Mouse (Mus musculus) CD4-positive naive resting alpha-beta T cell, adult 57 days (primary cell): ENCODE measurements around the gene Siglec1. TPM values are rescaled to one million over a fixed set of nuclear protein-coding genes. Genes with fewer than 3 reads are reported as not detected.

Experiments
- total RNA-seq: library from RNA; stranded (reverse); gene quantifications from one replicate; pipeline ENCODE4 v1.2.4, GENCODE M21; 2023

Siglec1 gene
- total RNA-seq = 0.38 TPM

GRCm38 (mm10) chr2:131086667-131087390 lies at the start of gene Siglec1:
Gene Siglec1 (minus strand): TSS chr2:131086765.

GRCm38 (mm10) chr2:131132930-131133547 lies 46.5 kb upstream of the Siglec1 start, which contains the start of gene Gm11037:
Gene Gm11037 (plus strand): TSS chr2:131133497.

DNA sequence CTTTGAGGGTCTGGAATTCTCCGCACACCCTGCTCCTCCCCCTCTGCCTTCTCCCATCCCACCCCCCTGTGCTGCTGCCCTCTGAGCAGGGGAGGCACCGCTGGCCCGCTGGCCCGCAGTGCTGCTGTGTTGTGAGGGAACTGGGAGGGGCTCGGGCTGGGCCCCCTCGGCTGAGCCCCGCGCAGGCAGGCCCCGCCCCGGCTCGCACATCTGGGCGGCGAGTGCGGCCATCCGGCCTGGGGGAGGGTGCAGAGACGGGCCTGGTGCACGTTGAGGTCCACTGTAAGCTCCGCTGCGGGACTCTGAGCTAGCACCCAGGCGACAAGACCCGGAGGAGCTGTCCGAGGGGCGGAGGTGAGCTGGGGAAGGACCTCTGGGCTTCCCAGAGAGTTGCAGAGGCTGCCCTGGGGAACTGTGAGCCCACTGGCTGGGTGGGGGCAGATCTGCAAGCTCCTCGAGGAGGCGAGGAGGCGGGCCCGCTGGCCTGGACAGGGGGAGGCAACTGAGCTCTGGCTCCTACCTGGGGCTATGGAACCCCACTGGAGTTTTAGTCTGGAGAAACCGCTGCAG lies 40.7 kb upstream of the Siglec1 start, which contains the start of gene Hspa12b:
TSS of gene Hspa12b (plus strand) at position 120 of the 570 bp plus-strand sequence.

DNA sequence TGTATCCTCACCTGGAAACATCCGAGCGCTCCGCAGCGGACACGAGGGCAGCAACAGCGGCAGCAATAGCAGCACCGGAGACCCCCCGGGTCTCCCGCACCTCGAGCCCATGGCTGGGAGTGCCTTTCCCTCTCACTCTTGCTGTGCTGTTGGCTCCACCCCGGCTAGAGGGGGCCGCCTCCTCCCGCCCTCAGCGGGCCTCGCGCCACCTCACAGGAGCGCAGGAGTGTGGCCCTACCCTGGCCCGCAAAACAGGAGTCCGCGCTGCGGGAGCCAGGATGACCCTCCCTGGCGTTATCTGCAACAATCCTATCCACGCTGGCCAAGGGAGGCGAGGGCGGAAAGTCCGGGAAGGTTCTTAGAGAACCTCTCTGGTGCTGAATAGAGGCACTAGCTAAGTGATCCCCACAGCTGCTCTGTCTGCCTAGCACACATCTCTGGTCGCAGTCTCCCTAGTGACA lies 23.1 kb downstream of the Siglec1 start, which contains the start of gene Adam33:
TSS of gene Adam33 (minus strand) at position 411 of the 461 bp plus-strand sequence.

DNA sequence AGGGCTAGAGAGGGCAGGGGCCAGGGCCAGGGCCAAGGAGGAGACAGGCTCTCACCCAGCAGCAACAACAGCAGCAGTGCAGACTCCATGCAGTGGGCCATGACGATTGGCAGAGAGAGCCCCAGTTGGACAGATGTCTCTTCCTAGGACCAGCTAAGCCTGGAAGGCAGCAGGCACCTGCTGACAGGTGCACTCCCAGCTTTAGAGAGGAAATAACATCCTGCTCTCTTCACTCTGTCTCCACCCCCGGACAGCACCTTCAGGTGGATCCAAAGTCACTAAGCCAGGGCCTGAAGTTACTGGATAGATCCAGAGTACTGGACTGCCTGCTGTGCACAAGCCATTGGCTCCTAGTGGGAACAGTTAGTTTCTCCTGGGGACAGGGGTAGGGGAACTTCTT lies 43.6 kb downstream of the Siglec1 start, which contains the start of gene Gfra4:
TSS of gene Gfra4 (minus strand) at position 101 of the 400 bp plus-strand sequence.

Other genes starting within 250 kb of the Siglec1 start
- gene 4930402H24Rik, start 180.4 kb downstream of the Siglec1 start, total RNA-seq = 27.2 TPM
- gene Atrn, start 180.3 kb downstream of the Siglec1 start, total RNA-seq = 30.3 TPM
- not detected for gene Gfra4, start 43.7 kb downstream of the Siglec1 start, total RNA-seq
- gene Adam33, start 23.0 kb downstream of the Siglec1 start, total RNA-seq = not detected
- gene Hspa12b, start 40.5 kb upstream of the Siglec1 start, total RNA-seq = not detected
- not detected for gene Gm11037, start 46.7 kb upstream of the Siglec1 start, total RNA-seq
- gene 1700037H04Rik, start 73.3 kb upstream of the Siglec1 start, total RNA-seq = 20.0 TPM
- 17.9 TPM for gene Cenpb, start 93.3 kb upstream of the Siglec1 start, total RNA-seq
- 44.2 TPM for gene Cdc25b, start 100.2 kb upstream of the Siglec1 start, total RNA-seq
- 1.4 TPM for gene Spef1, start 100.5 kb upstream of the Siglec1 start, total RNA-seq
- gene Ap5s1, start 120.3 kb upstream of the Siglec1 start, total RNA-seq = 7.6 TPM
- gene Mavs, start 147.3 kb upstream of the Siglec1 start, total RNA-seq = 15.9 TPM
- gene Pank2, start 175.7 kb upstream of the Siglec1 start, total RNA-seq = 60.4 TPM